In genomic region chr16:66643606-66644005, GRCm38 (mm10) we compare ENCODE assay signal across 20 mouse cellular contexts.
DNase-seq lines count a peak whose midpoint lies in the region; ATAC-seq and TF ChIP-seq lines count a peak whose summit lies in the region.
"Had no signal": no experiment of that assay in that cellular context is flagged by ENCODE, and none has a peak within 500 bp of the region (broad histone marks: within the 10 kb centered on the region; RNA-seq: fewer than 3 reads in every experiment).

No protein-coding gene starts in this region.

- no peaks in the 10 kb centered on the region for H3K4me1 ChIP-seq in embryonic facial prominence, embryonic 14.5 days (ENCODE audit: control insufficient read depth, insufficient read depth, low read length)
- no peaks in the 10 kb centered on the region for H3K4me1 ChIP-seq in embryonic facial prominence, embryonic 10.5 days
- no peaks in the 10 kb centered on the region for H3K4me1 ChIP-seq in limb, embryonic 14.5 days (ENCODE audit: control insufficient read depth, insufficient read depth, low read length)
- H3K4me1 ChIP-seq in limb, embryonic 10.5 days = no peaks in the 10 kb centered on the region
- H3K4me1 ChIP-seq in midbrain, embryonic 11.5 days (ENCODE audit: control insufficient read depth, insufficient read depth, low read length) = no peaks in the 10 kb centered on the region
- H3K4me1 ChIP-seq: embryonic facial prominence, embryonic 12.5 days; forebrain, embryonic 13.5 days; heart, embryonic 13.5 days had no signal

- no peak for TF ChIP-seq POLR2A in limb, embryonic 14.5 days (IDR thresholded peaks at IDR 0.05; ENCODE audit: borderline replicate concordance, extremely low read depth, insufficient read depth, insufficient read length)

- no peak overlapping the region for H3K4me2 ChIP-seq in embryonic facial prominence, embryonic 14.5 days (ENCODE audit: low read depth, low read length)
- no peak overlapping the region for H3K4me2 ChIP-seq in limb, embryonic 14.5 days (replicated peaks; ENCODE audit: low read depth, low read length, severe bottlenecking)
- no peak overlapping the region for H3K4me2 ChIP-seq in midbrain, embryonic 11.5 days
- H3K4me2 ChIP-seq: embryonic facial prominence, embryonic 12.5 days; forebrain, embryonic 13.5 days; heart, embryonic 13.5 days had no signal

- H3K36me3 ChIP-seq in embryonic facial prominence, embryonic 14.5 days (ENCODE audit: control insufficient read depth, insufficient read depth, low read length) = no peaks in the 10 kb centered on the region
- H3K36me3 ChIP-seq in embryonic facial prominence, embryonic 10.5 days (replicated peaks) = no peaks in the 10 kb centered on the region
- H3K36me3 ChIP-seq in limb, embryonic 14.5 days (ENCODE audit: control insufficient read depth, insufficient read depth, low read length) = no peaks in the 10 kb centered on the region
- no peaks in the 10 kb centered on the region for H3K36me3 ChIP-seq in limb, embryonic 10.5 days
- no peaks in the 10 kb centered on the region for H3K36me3 ChIP-seq in midbrain, embryonic 11.5 days (ENCODE audit: control insufficient read depth, insufficient read depth, low read length)
- H3K36me3 ChIP-seq: embryonic facial prominence, embryonic 12.5 days; heart, embryonic 13.5 days had no signal

- no peak overlapping the region for H3K27ac ChIP-seq in embryonic facial prominence, embryonic 14.5 days (replicated peaks; ENCODE audit: low read depth, low read length)
- no peak overlapping the region for H3K27ac ChIP-seq in embryonic facial prominence, embryonic 10.5 days (replicated peaks)
- no peak overlapping the region for H3K27ac ChIP-seq in limb, embryonic 14.5 days (replicated peaks; ENCODE audit: low read depth, low read length)
- no peak overlapping the region for H3K27ac ChIP-seq in limb, embryonic 10.5 days
- H3K27ac ChIP-seq in midbrain, embryonic 11.5 days (ENCODE audit: low read depth, low read length) = no peak overlapping the region
- H3K27ac ChIP-seq: embryonic facial prominence, embryonic 12.5 days; forebrain, embryonic 13.5 days; heart, embryonic 13.5 days had no signal

- peak; percentile 78 for DNase-seq in embryonic facial prominence, embryonic 14.5 days (ENCODE audit: low spot score)
- DNase-seq in embryonic facial prominence, embryonic 10.5 days (ENCODE audit: low spot score) = no peak
- peak; percentile 3 for DNase-seq in limb, embryonic 14.5 days (ENCODE audit: low spot score)
- DNase-seq in limb, embryonic 10.5 days (ENCODE audit: low spot score) = no peak
- DNase-seq in 3T3-L1 (ENCODE audit: low read depth, low spot score) (peak; percentile 68), ZHBTc4 (ENCODE audit: low read depth, low spot score) (peak; percentile 5)
- DNase-seq in thymus, postnatal 36 days = no peak
- no peak for DNase-seq in midbrain, embryonic 11.5 days (ENCODE audit: low spot score, missing footprints)
- DNase-seq: adrenal gland, postnatal 10 days; cerebellum, adult 18-20 months; embryo, embryonic 11 days; forebrain, postnatal 0 days; gastrocnemius, postnatal 36 days; heart, adult 11 months; heart, postnatal 36 days had no signal

- no peaks in the 10 kb centered on the region for H3K27me3 ChIP-seq in embryonic facial prominence, embryonic 14.5 days (replicated peaks; ENCODE audit: control insufficient read depth, insufficient read depth, low read length)
- no peaks in the 10 kb centered on the region for H3K27me3 ChIP-seq in embryonic facial prominence, embryonic 10.5 days (replicated peaks; ENCODE audit: low read depth, poor library complexity, severe bottlenecking)
- no peaks in the 10 kb centered on the region for H3K27me3 ChIP-seq in limb, embryonic 14.5 days (ENCODE audit: control insufficient read depth, insufficient read depth, low read length)
- no peaks in the 10 kb centered on the region for H3K27me3 ChIP-seq in limb, embryonic 10.5 days (ENCODE audit: low read depth, poor library complexity, severe bottlenecking)
- no peaks in the 10 kb centered on the region for H3K27me3 ChIP-seq in midbrain, embryonic 11.5 days (ENCODE audit: control insufficient read depth, insufficient read depth, low read length)
- H3K27me3 ChIP-seq: CH12.LX; embryonic facial prominence, embryonic 12.5 days; forebrain, embryonic 13.5 days; heart, embryonic 13.5 days had no signal

- H3K9me3 ChIP-seq in embryonic facial prominence, embryonic 14.5 days (ENCODE audit: control insufficient read depth, low read length) = no peaks in the 10 kb centered on the region
- no peaks in the 10 kb centered on the region for H3K9me3 ChIP-seq in embryonic facial prominence, embryonic 10.5 days
- no peaks in the 10 kb centered on the region for H3K9me3 ChIP-seq in limb, embryonic 14.5 days (ENCODE audit: control insufficient read depth, low read length)
- H3K9me3 ChIP-seq in limb, embryonic 10.5 days (replicated peaks) = no peaks in the 10 kb centered on the region
- H3K9me3 ChIP-seq in midbrain, embryonic 11.5 days (ENCODE audit: control insufficient read depth, low read length) = no peaks in the 10 kb centered on the region
- H3K9me3 ChIP-seq: embryonic facial prominence, embryonic 12.5 days; forebrain, embryonic 13.5 days; heart, embryonic 13.5 days had no signal

- no peak overlapping the region for H3K9ac ChIP-seq in embryonic facial prominence, embryonic 14.5 days (ENCODE audit: low read depth, low read length)
- H3K9ac ChIP-seq in limb, embryonic 14.5 days (ENCODE audit: low read depth, low read length, severe bottlenecking) = no peak overlapping the region
- no peak overlapping the region for H3K9ac ChIP-seq in midbrain, embryonic 11.5 days (ENCODE audit: low read length)
- H3K9ac ChIP-seq: embryonic facial prominence, embryonic 12.5 days; forebrain, embryonic 13.5 days; forebrain, postnatal 0 days; heart, embryonic 13.5 days had no signal

- 45% methylated on average over 4 of the region's 4 CpGs for WGBS in embryonic facial prominence, embryonic 14.5 days
- WGBS in embryonic facial prominence, embryonic 10.5 days = 83% methylated on average over 4 of the region's 4 CpGs
- WGBS in limb, embryonic 14.5 days = 58% methylated on average over 4 of the region's 4 CpGs
- 80% methylated on average over 4 of the region's 4 CpGs for WGBS in limb, embryonic 10.5 days
- WGBS in midbrain, embryonic 11.5 days = 76% methylated on average over 4 of the region's 4 CpGs

- ATAC-seq in embryonic facial prominence, embryonic 14.5 days (ENCODE audit: low read depth) = peak; percentile 18; the same call in 1 of the 2 replicates
- ATAC-seq in limb, embryonic 14.5 days (ENCODE audit: low FRiP score, low read depth) = no peak
- no peak for ATAC-seq in midbrain, embryonic 11.5 days (ENCODE audit: low FRiP score)
- ATAC-seq: forebrain, embryonic 13.5 days; forebrain, postnatal 0 days; hindbrain, embryonic 16.5 days had no signal

- no peak overlapping the region for H3K4me3 ChIP-seq in embryonic facial prominence, embryonic 14.5 days (ENCODE audit: low read depth, low read length)
- no peak overlapping the region for H3K4me3 ChIP-seq in embryonic facial prominence, embryonic 10.5 days
- H3K4me3 ChIP-seq in limb, embryonic 14.5 days (replicated peaks; ENCODE audit: low read length) = no peak overlapping the region
- no peak overlapping the region for H3K4me3 ChIP-seq in limb, embryonic 10.5 days
- H3K4me3 ChIP-seq in midbrain, embryonic 11.5 days (ENCODE audit: low read depth, low read length) = no peak overlapping the region
- H3K4me3 ChIP-seq: embryonic facial prominence, embryonic 12.5 days; forebrain, embryonic 13.5 days; heart, embryonic 13.5 days had no signal

Comparison
In these comparisons a context has a peak if more than half of its experiments do, and no peak if none do; other contexts are left out.
1. DNase-seq: peak in embryonic facial prominence, embryonic 14.5 days (single experiment), limb, embryonic 14.5 days (single experiment), 3T3-L1 (single experiment) and ZHBTc4 (single experiment); none in embryonic facial prominence, embryonic 10.5 days (single experiment), limb, embryonic 10.5 days (single experiment), thymus, postnatal 36 days (0 of 2) and midbrain, embryonic 11.5 days (single experiment).